Mouse (Mus musculus) right cerebral cortex, postnatal 10 days (tissue): ENCODE results near the gene Nfkb2.

ENCODE experiments used
- DNase-seq, 2 experiments: peaks; one replicate each; pipeline ENCODE4 v3.0.0; 2021; ENCODE audit warnings: low spot score in 2 of 2

Gene Nfkb2

GRCm38 (mm10) chr19:46308706-46309435 lies 4.8 kb downstream of the Nfkb2 start:
- peak; percentile 91 to 94 for DNase-seq

- peak; percentile 37 to 45 for DNase-seq
These were observed 5.7 kb downstream of the Nfkb2 start for GRCm38 (mm10) chr19:46309651-46310305.

- peak in 1 of 2 experiments; percentile 35 for DNase-seq
These were observed 6.3 kb downstream of the Nfkb2 start for GRCm38 (mm10) chr19:46310312-46310865.

GRCm38 (mm10) chr19:46311341-46311740 lies 7.2 kb downstream of the Nfkb2 start:
- peak; percentile 21 to 29 for DNase-seq

- DNase-seq = peak; percentile 23 to 35
These were observed 8.4 kb downstream of the Nfkb2 start for GRCm38 (mm10) chr19:46312566-46312965.

GRCm38 (mm10) chr19:46313116-46313515 lies 9.0 kb downstream of the Nfkb2 start:
- peak; percentile 20 to 29 for DNase-seq

- DNase-seq = peak in 1 of 2 experiments; percentile 28
These were observed 9.5 kb downstream of the Nfkb2 start for GRCm38 (mm10) chr19:46313591-46313990.

- peak; percentile 31 to 46 for DNase-seq
These were observed 10.1 kb downstream of the Nfkb2 start for GRCm38 (mm10) chr19:46314151-46314601.

GRCm38 (mm10) chr19:46314872-46315742 lies 11.0 kb downstream of the Nfkb2 start:
- peak; percentile 22 to 40 for DNase-seq

GRCm38 (mm10) chr19:46315752-46316610 lies 11.9 kb downstream of the Nfkb2 start:
- DNase-seq = peak; percentile 29 to 54

- peak; percentile 85 to 92 for DNase-seq
These were observed 12.9 kb downstream of the Nfkb2 start for GRCm38 (mm10) chr19:46316846-46317545.

GRCm38 (mm10) chr19:46317546-46317885 lies 13.4 kb downstream of the Nfkb2 start:
- peak; percentile 44 for DNase-seq

GRCm38 (mm10) chr19:46318031-46318471 lies 13.9 kb downstream of the Nfkb2 start:
- DNase-seq = peak; percentile 80 to 83

GRCm38 (mm10) chr19:46318586-46319378 lies 14.7 kb downstream of the Nfkb2 start:
- DNase-seq = peak; percentile 94 to 96

GRCm38 (mm10) chr19:46320076-46320785 lies 16.1 kb downstream of the Nfkb2 start:
- peak; percentile 37 to 42 for DNase-seq

- peak; percentile 70 to 84 for DNase-seq
These were observed 17.2 kb downstream of the Nfkb2 start for GRCm38 (mm10) chr19:46321101-46321943.

GRCm38 (mm10) chr19:46322144-46322995 lies 18.2 kb downstream of the Nfkb2 start:
- DNase-seq = peak; percentile 61 to 62
